ENCODE assay signal across 8 mouse cellular contexts in the genomic region with DNA sequence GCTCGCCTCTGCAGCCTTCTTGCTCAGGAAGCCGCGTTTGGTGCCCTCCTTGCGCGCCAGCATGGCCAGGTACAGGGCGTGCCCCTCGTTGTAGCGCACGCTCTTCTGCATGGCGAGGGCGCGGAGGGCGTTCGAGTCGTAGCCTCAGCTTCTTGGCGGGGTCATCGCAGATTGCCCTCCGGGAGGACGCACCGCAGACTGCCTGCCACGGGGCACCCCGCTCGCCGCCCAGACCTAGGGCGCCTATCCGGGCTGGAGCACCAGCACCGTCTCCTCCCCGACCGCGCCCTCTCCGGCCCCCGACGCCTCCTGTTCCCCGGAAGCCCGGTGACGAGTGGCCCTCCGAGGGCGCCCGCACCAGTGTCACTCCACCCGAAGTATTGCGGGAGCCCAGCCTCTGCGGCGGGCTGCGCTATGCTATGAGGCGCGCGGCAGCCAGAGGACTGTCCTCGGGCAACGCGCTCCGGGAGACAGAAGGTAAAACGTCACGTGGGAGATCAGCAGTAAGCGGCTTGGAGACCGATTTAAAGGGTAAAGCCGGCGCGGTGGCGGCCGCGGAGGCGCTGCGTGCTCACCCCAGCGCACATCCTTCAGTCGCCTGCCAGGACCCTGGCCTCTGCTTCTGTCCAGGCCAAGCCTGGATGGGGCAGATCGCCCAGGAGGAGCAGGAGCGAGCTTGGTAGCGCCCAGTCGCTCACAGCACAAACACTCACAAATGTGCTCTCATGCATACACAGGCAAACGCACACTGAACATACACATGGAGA. TPM values are rescaled to one million over a fixed set of nuclear protein-coding genes. Genes with fewer than 3 reads are reported as not detected.
A peak's percentile ranks its signal among the peaks of the same experiment; 100 is the strongest.
DNase-seq lines count a peak whose midpoint lies in the region; ATAC-seq and TF ChIP-seq lines count a peak whose summit lies in the region.

Gene Rasgrf2 (minus strand): TSS at position 273 of the 767 bp plus-strand sequence.

- TF ChIP-seq POLR2A in CH12.LX (IDR thresholded peaks at IDR 0.05; ENCODE audit: low read depth, low read length): no peak

- peaks cover 11 to 23% of the 10 kb centered on the region in 2 experiments for H3K4me1 ChIP-seq in CH12.LX (ENCODE audit: control insufficient read depth in 1 of 2, insufficient read depth in 2 of 2)
- H3K4me1 ChIP-seq in forebrain, embryonic 16.5 days (replicated peaks; ENCODE audit: control insufficient read depth, insufficient read depth, low read length): peaks cover 7% of the 10 kb centered on the region
- H3K4me1 ChIP-seq in hindbrain, embryonic 10.5 days (replicated peaks): peaks cover 12% of the 10 kb centered on the region
- H3K4me1 ChIP-seq in lung, embryonic 16.5 days (replicated peaks; ENCODE audit: control insufficient read depth, insufficient read depth, low read length): peaks cover 6% of the 10 kb centered on the region

- no peaks in the 10 kb centered on the region for H3K27me3 ChIP-seq in CH12.LX (replicated peaks)
- H3K27me3 ChIP-seq in forebrain, embryonic 16.5 days (replicated peaks; ENCODE audit: control insufficient read depth, insufficient read depth, low read length): peaks cover 5% of the 10 kb centered on the region; the same call in 1 of the 2 replicates
- peaks cover 43% of the 10 kb centered on the region for H3K27me3 ChIP-seq in hindbrain, embryonic 10.5 days (ENCODE audit: insufficient read depth, poor library complexity, severe bottlenecking)
- peaks cover 22% of the 10 kb centered on the region for H3K27me3 ChIP-seq in lung, embryonic 16.5 days (ENCODE audit: control insufficient read depth, insufficient read depth, low read depth, low read length)

- no peak within 1 kb of the TSS for H3K9ac ChIP-seq in CH12.LX (ENCODE audit: insufficient read depth, low read depth)
- H3K9ac ChIP-seq in forebrain, embryonic 16.5 days (replicated peaks; ENCODE audit: low read depth, low read length): peak within 1 kb of the TSS; percentile 63
- peak within 1 kb of the TSS; percentile 42; the same call in 1 of the 2 replicates for H3K9ac ChIP-seq in lung, embryonic 16.5 days (ENCODE audit: low read length)

- no peak within 1 kb of the TSS for H3K4me3 ChIP-seq in CH12.LX (replicated peaks in 1 of 3; ENCODE audit: low read depth in 2 of 3, low read length in 2 of 3, poor library complexity in 1 of 3)
- peak within 1 kb of the TSS; percentile 59 for H3K4me3 ChIP-seq in forebrain, embryonic 16.5 days (replicated peaks; ENCODE audit: low read length)
- peak within 1 kb of the TSS; percentile 65 for H3K4me3 ChIP-seq in hindbrain, embryonic 10.5 days
- peak within 1 kb of the TSS; percentile 57 for H3K4me3 ChIP-seq in lung, embryonic 16.5 days (ENCODE audit: low read length)

- dilution Hi-C loops in CH12.LX (cut with MboI; ENCODE audit: extremely low pct_ligation_motif_present, extremely low pct_unique_long_range_greater_than_20kb, low sequenced_read_pairs): no loop called here

- no peak for DNase-seq in CH12.LX (ENCODE audit: extremely low read depth)
- peak; percentile 54 for DNase-seq in adrenal gland, adult 2 months
- DNase-seq in hindbrain, embryonic 10.5 days (ENCODE audit: low spot score): peak; percentile 51
- DNase-seq in layer of hippocampus, postnatal 14 days (ENCODE audit: low spot score in 2 of 2): peak; percentile 60 to 65
- DNase-seq in right cerebral cortex, postnatal 14 days: peak; percentile 52
- DNase-seq in cerebellum, adult 11 months: no peak

- under 1% methylated on average over 69 of the region's 70 CpGs for WGBS in forebrain, embryonic 16.5 days
- WGBS in hindbrain, embryonic 10.5 days: 2% methylated on average over 70 of the region's 70 CpGs
- under 1% methylated on average over 70 of the region's 70 CpGs for WGBS in lung, embryonic 16.5 days

- peak; percentile 96 for ATAC-seq in forebrain, embryonic 16.5 days
- ATAC-seq in lung, embryonic 16.5 days (ENCODE audit: low read depth): peak; percentile 80

- TF ChIP-seq EP300 in CH12.LX (IDR thresholded peaks at IDR 0.05; ENCODE audit: low read length): no peak

- H3K27ac ChIP-seq in CH12.LX (ENCODE audit: insufficient read depth, low read depth): peak within 1 kb of the TSS; percentile 28
- no peak within 1 kb of the TSS for H3K27ac ChIP-seq in forebrain, embryonic 16.5 days (ENCODE audit: low read length)
- no peak within 1 kb of the TSS for H3K27ac ChIP-seq in hindbrain, embryonic 10.5 days
- H3K27ac ChIP-seq in lung, embryonic 16.5 days (ENCODE audit: low read length): no peak within 1 kb of the TSS

- peaks cover 0 to 2% of the 10 kb centered on the region in 2 experiments for H3K36me3 ChIP-seq in CH12.LX (replicated peaks in 1 of 2; ENCODE audit: control insufficient read depth in 1 of 2, insufficient read depth in 1 of 2, low read length in 1 of 2)
- H3K36me3 ChIP-seq in forebrain, embryonic 16.5 days (ENCODE audit: control insufficient read depth, insufficient read depth): no peaks in the 10 kb centered on the region
- H3K36me3 ChIP-seq in hindbrain, embryonic 10.5 days: no peaks in the 10 kb centered on the region
- H3K36me3 ChIP-seq in lung, embryonic 16.5 days (ENCODE audit: control insufficient read depth, insufficient read depth, low read length): no peaks in the 10 kb centered on the region

- no peak for TF ChIP-seq CTCF in CH12.LX (conservative IDR thresholded peaks at IDR 0.05 in 1 of 2, IDR thresholded peaks at IDR 0.05 in 1 of 2; ENCODE audit: low read depth in 2 of 2, low read length in 2 of 2)

- in situ Hi-C loops in CH12.LX (cut with MboI; ENCODE audit: low pct_ligation_motif_present, low pct_unique_long_range_greater_than_20kb, low sequenced_read_pairs): no loop called here

- H3K9me3 ChIP-seq in CH12.LX (replicated peaks; ENCODE audit: low read length): peaks cover 15% of the 10 kb centered on the region
- no peaks in the 10 kb centered on the region for H3K9me3 ChIP-seq in forebrain, embryonic 16.5 days (ENCODE audit: control insufficient read depth, low read length)
- H3K9me3 ChIP-seq in hindbrain, embryonic 10.5 days: no peaks in the 10 kb centered on the region
- no peaks in the 10 kb centered on the region for H3K9me3 ChIP-seq in lung, embryonic 16.5 days (ENCODE audit: control insufficient read depth, low read length)

- TF ChIP-seq RAD21 in CH12.LX (IDR thresholded peaks at IDR 0.05; ENCODE audit: low read depth, low read length): no peak

- H3K4me2 ChIP-seq in CH12.LX (ENCODE audit: insufficient read depth, low read depth, poor library complexity, severe bottlenecking): no peak within 1 kb of the TSS
- H3K4me2 ChIP-seq in forebrain, embryonic 16.5 days (ENCODE audit: low read length): peak within 1 kb of the TSS; percentile 79
- peak within 1 kb of the TSS; percentile 97 for H3K4me2 ChIP-seq in lung, embryonic 16.5 days (ENCODE audit: low read depth, low read length)

- H3K79me2 ChIP-seq in CH12.LX (replicated peaks; ENCODE audit: control insufficient read depth, extremely low read depth, insufficient read depth, poor library complexity, severe bottlenecking): no peaks in the 10 kb centered on the region

TF ChIP-seq in CH12.LX, 34 proteins besides CTCF, POLR2A, EP300 and RAD21:
- TF ChIP-seq TCF12 (IDR thresholded peaks at IDR 0.05; ENCODE audit: low read depth, low read length) (no peak), SMC3 (IDR thresholded peaks at IDR 0.05; ENCODE audit: low read depth, low read length) (no peak), ZNF384 (IDR thresholded peaks at IDR 0.05; ENCODE audit: low read depth, low read length) (no peak), MXI1 (IDR thresholded peaks at IDR 0.05; ENCODE audit: low read depth, low read length) (no peak), CHD1 (IDR thresholded peaks at IDR 0.05; ENCODE audit: low read depth, low read length) (no peak), IRF4 (IDR thresholded peaks at IDR 0.05; ENCODE audit: low read depth, low read length) (no peak), POLR2AphosphoS2 (IDR thresholded peaks at IDR 0.05; ENCODE audit: low read depth, low read length) (no peak)

RNA-seq across cellular contexts. Expression of gene Rasgrf2, which starts in this region (rescaled TPM):
- total RNA-seq in CH12.LX (2012; rRNA removed) (4.6 and 4.7 TPM in 2 replicates), CH12.LX (2014; rRNA removed) (2.6 and 4.3 TPM in 2 replicates)
- polyA plus RNA-seq in CH12.LX (2012; ENCODE audit: insufficient read length, low read depth): 3.9 and 5.0 TPM in 2 replicates
- total RNA-seq in adrenal gland, adult 2 months (2021): 1 to 10 TPM; 2.5 to 3.2 TPM
- polyA plus RNA-seq in adrenal gland, adult 2 months (2012; rRNA removed): 1.4 and 2.6 TPM in 2 replicates
- 2.1 and 4.0 TPM in 2 replicates for polyA plus RNA-seq in forebrain, embryonic 16.5 days (2015; fragmentation: Nextera tagmentation; extraction: Ambion mirVana)
- polyA plus RNA-seq in hindbrain, embryonic 10.5 days (2016; fragmentation: Nextera tagmentation; extraction: Ambion mirVana): not detected in 2 replicates
- 10 to 100 TPM; 73.4 to 76.1 TPM for total RNA-seq in layer of hippocampus, postnatal 14 days (2021)
- 0.11 and 0.18 TPM in 2 replicates for polyA plus RNA-seq in lung, embryonic 16.5 days (2015; fragmentation: Nextera tagmentation; extraction: Ambion mirVana)

Comparison
In these comparisons a context has a peak if more than half of its experiments do, and no peak if none do; other contexts are left out.
1. RNA of gene Rasgrf2 (total RNA-seq): 73.4 to 76.1 TPM in layer of hippocampus, postnatal 14 days; 2.6 to 4.7 TPM in CH12.LX and 2.5 to 3.2 TPM in adrenal gland, adult 2 months; every median in the first group is over 10 times any median in the second.
2. Peak in DNase-seq and H3K4me3 ChIP-seq in hindbrain, embryonic 10.5 days; RNA of the gene not detected or under 1 TPM.
3. Peak in ATAC-seq, H3K4me3 ChIP-seq, H3K9ac ChIP-seq and H3K4me2 ChIP-seq in lung, embryonic 16.5 days; RNA of the gene not detected or under 1 TPM.
4. DNase-seq: peak in adrenal gland, adult 2 months (single experiment), layer of hippocampus, postnatal 14 days (2 of 2) and right cerebral cortex, postnatal 14 days (single experiment); none in CH12.LX (single experiment) and cerebellum, adult 11 months (single experiment).